Mouse (Mus musculus): Measurements from ENCODE around the gene Mfsd5. TPM values are rescaled to one million over a fixed set of nuclear protein-coding genes. Genes with fewer than 3 reads are reported as not detected.

Mfsd5 gene
- polyA plus RNA-seq, 1 experiment from 2014 or later: 59.5 TPM

- 6% methylated on average over 24 of the region's 24 CpGs for WGBS
- Histone ChIP-seq H3K4me2 (peak overlapping the region; percentile 88), H3K9ac (replicated peaks) (peak overlapping the region; percentile 12; the same call in 1 of the 2 replicates), H3K36me3 (0 out of 2 replicates have a peak, but pooled peaks cover 4% of the 10 kb centered on the region), H3K27me3 (replicated peaks) (no peaks in the 10 kb centered on the region), H3K27ac (replicated peaks) (no peak overlapping the region), H3K9me3 (replicated peaks) (no peaks in the 10 kb centered on the region), H3K4me1 (peaks cover 11% of the 10 kb centered on the region), H3K4me3 (replicated peaks) (peak overlapping the region; percentile 58)
- ATAC-seq (ENCODE audit: low FRiP score): 0 out of 2 replicates have a peak, but pooled peaks have one; percentile 28
These were observed 17.2 kb downstream of the Mfsd5 start for GRCm38 (mm10) chr15:102296368-102297006.

GRCm38 (mm10) chr15:102302542-102302941 is 23.3 kb downstream of the Mfsd5 start:
- WGBS: 94% methylated on average over 6 of the region's 6 CpGs
- H3K4me1 ChIP-seq: no peaks in the 10 kb centered on the region
- ATAC-seq (ENCODE audit: low FRiP score): no peak

GRCm38 (mm10) chr15:102308717-102309116 is 29.5 kb downstream of the Mfsd5 start:
- H3K9ac ChIP-seq (replicated peaks): no peak overlapping the region
- H3K4me2 ChIP-seq: no peak overlapping the region
- no peaks in the 10 kb centered on the region for H3K9me3 ChIP-seq (replicated peaks)
- H3K36me3 ChIP-seq: 0 out of 2 replicates have a peak, but pooled peaks cover 2% of the 10 kb centered on the region
- no peaks in the 10 kb centered on the region for H3K27me3 ChIP-seq (replicated peaks)
- no peaks in the 10 kb centered on the region for H3K4me1 ChIP-seq
- H3K4me3 ChIP-seq (replicated peaks): no peak overlapping the region
- no peak overlapping the region for H3K27ac ChIP-seq (replicated peaks)
- 89% methylated on average over 9 of the region's 9 CpGs for WGBS
- ATAC-seq (ENCODE audit: low FRiP score): no peak

More at GRCm38 (mm10) chr15:102302542-102302941, 23.3 kb downstream of the Mfsd5 start:
- no peaks in the 10 kb centered on the region for H3K27me3 ChIP-seq (replicated peaks)
- H3K4me3 ChIP-seq (replicated peaks): no peak overlapping the region
- no peak overlapping the region for H3K4me2 ChIP-seq
- 0 out of 2 replicates have a peak, but pooled peaks cover 6% of the 10 kb centered on the region for H3K36me3 ChIP-seq
- no peak overlapping the region for H3K27ac ChIP-seq (replicated peaks)
- no peak overlapping the region for H3K9ac ChIP-seq (replicated peaks)
- no peaks in the 10 kb centered on the region for H3K9me3 ChIP-seq (replicated peaks)

- H3K4me1 ChIP-seq: no peaks in the 10 kb centered on the region
- H3K9ac ChIP-seq (replicated peaks): no peak overlapping the region
- no peaks in the 10 kb centered on the region for H3K27me3 ChIP-seq (replicated peaks)
- no peak overlapping the region for H3K4me2 ChIP-seq
- H3K4me3 ChIP-seq (replicated peaks): no peak overlapping the region
- no peak overlapping the region for H3K27ac ChIP-seq (replicated peaks)
- H3K9me3 ChIP-seq (replicated peaks): no peaks in the 10 kb centered on the region
- no peak for ATAC-seq (ENCODE audit: low FRiP score)
- 90% methylated on average over 10 of the region's 10 CpGs for WGBS
- no peaks in the 10 kb centered on the region for H3K36me3 ChIP-seq
These were observed 31.0 kb downstream of the Mfsd5 start for GRCm38 (mm10) chr15:102310074-102310845.

GRCm38 (mm10) chr15:102311489-102311888 is 32.2 kb downstream of the Mfsd5 start:
- no peaks in the 10 kb centered on the region for H3K36me3 ChIP-seq
- no peak overlapping the region for H3K4me2 ChIP-seq

GRCm38 (mm10) chr15:102315292-102315691 is 36.0 kb downstream of the Mfsd5 start:
- Histone ChIP-seq H3K27ac (replicated peaks) (no peak overlapping the region), H3K4me2 (no peak overlapping the region), H3K4me3 (replicated peaks) (no peak overlapping the region), H3K4me1 (no peaks in the 10 kb centered on the region), H3K9me3 (replicated peaks) (no peaks in the 10 kb centered on the region), H3K9ac (replicated peaks) (no peak overlapping the region), H3K36me3 (no peaks in the 10 kb centered on the region), H3K27me3 (replicated peaks) (no peaks in the 10 kb centered on the region)
- no peak for ATAC-seq (ENCODE audit: low FRiP score)
- 91% methylated on average over 8 of the region's 8 CpGs for WGBS

More at GRCm38 (mm10) chr15:102311489-102311888, 32.2 kb downstream of the Mfsd5 start:
- no peaks in the 10 kb centered on the region for H3K27me3 ChIP-seq (replicated peaks)
- no peak overlapping the region for H3K9ac ChIP-seq (replicated peaks)
- no peak overlapping the region for H3K4me3 ChIP-seq (replicated peaks)
- no peak for ATAC-seq (ENCODE audit: low FRiP score)
- H3K4me1 ChIP-seq: no peaks in the 10 kb centered on the region
- no peaks in the 10 kb centered on the region for H3K9me3 ChIP-seq (replicated peaks)
- H3K27ac ChIP-seq (replicated peaks): no peak overlapping the region

GRCm38 (mm10) chr15:102316263-102316662 is 37.0 kb downstream of the Mfsd5 start:
- Histone ChIP-seq H3K4me3 (replicated peaks) (no peak overlapping the region), H3K4me1 (no peaks in the 10 kb centered on the region), H3K4me2 (no peak overlapping the region), H3K27ac (replicated peaks) (no peak overlapping the region), H3K9ac (replicated peaks) (no peak overlapping the region), H3K27me3 (replicated peaks) (no peaks in the 10 kb centered on the region), H3K9me3 (replicated peaks) (no peaks in the 10 kb centered on the region), H3K36me3 (no peaks in the 10 kb centered on the region)
- ATAC-seq (ENCODE audit: low FRiP score): no peak
- 88% methylated on average over 6 of the region's 6 CpGs for WGBS

GRCm38 (mm10) chr15:102324654-102325473 is 45.6 kb downstream of the Mfsd5 start:
- Histone ChIP-seq H3K9me3 (replicated peaks) (no peaks in the 10 kb centered on the region), H3K27me3 (replicated peaks) (no peaks in the 10 kb centered on the region), H3K27ac (replicated peaks) (no peak overlapping the region), H3K4me1 (peaks cover 23% of the 10 kb centered on the region), H3K9ac (replicated peaks) (no peak overlapping the region), H3K4me2 (peak overlapping the region; percentile 75), H3K4me3 (replicated peaks) (no peak overlapping the region), H3K36me3 (peaks cover 16% of the 10 kb centered on the region)
- WGBS: 72% methylated on average over 12 of the region's 12 CpGs
- no peak for ATAC-seq (ENCODE audit: low FRiP score)

- peak within 1 kb of the TSS; percentile 86 for H3K4me3 ChIP-seq (replicated peaks)
- H3K4me1 ChIP-seq: peaks cover 27% of the 10 kb centered on the region
- under 1% methylated on average over 40 of the region's 40 CpGs for WGBS
- H3K9me3 ChIP-seq (replicated peaks): no peaks in the 10 kb centered on the region
- H3K27ac ChIP-seq (replicated peaks): peak within 1 kb of the TSS; percentile 84
- peak within 1 kb of the TSS; percentile 75 for H3K4me2 ChIP-seq
- H3K9ac ChIP-seq (replicated peaks): peak within 1 kb of the TSS; percentile 85
- peak; percentile 94 for ATAC-seq (ENCODE audit: low FRiP score)
- peaks cover 25% of the 10 kb centered on the region for H3K36me3 ChIP-seq
- no peaks in the 10 kb centered on the region for H3K27me3 ChIP-seq (replicated peaks)
These were observed 46.8 kb downstream of the Mfsd5 start, which contains the start of gene Pfdn5 for GRCm38 (mm10) chr15:102326022-102326576. Gene Pfdn5, plus strand, starts transcription at chr15:102326116.

- H3K27ac ChIP-seq (replicated peaks): no peak overlapping the region
- H3K4me3 ChIP-seq (replicated peaks): peak overlapping the region; percentile 86
- peaks cover 31% of the 10 kb centered on the region for H3K4me1 ChIP-seq
- no peaks in the 10 kb centered on the region for H3K9me3 ChIP-seq (replicated peaks)
- peak overlapping the region; percentile 85 for H3K9ac ChIP-seq (replicated peaks)
- ATAC-seq (ENCODE audit: low FRiP score): no peak
- H3K36me3 ChIP-seq: peaks cover 25% of the 10 kb centered on the region
- WGBS: 70% methylated on average over 8 of the region's 8 CpGs
- H3K4me2 ChIP-seq: peak overlapping the region; percentile 75
- no peaks in the 10 kb centered on the region for H3K27me3 ChIP-seq (replicated peaks)
These were observed 47.6 kb downstream of the Mfsd5 start for GRCm38 (mm10) chr15:102326892-102327291.
